Mouse (Mus musculus) thymus, adult 18-20 months (tissue): ENCODE measurements at regions not wholly inside any gene's neighbourhood (a gene's known extent, or its start where the extent isn't known, plus 50 kb on each side); places are given as distances from the start of the nearest gene placed in this dataset.

Experiments
- DNase-seq, 2 experiments: peaks; one replicate each; pipeline ENCODE4 v3.0.0; 2022; ENCODE audit warnings: mixed read lengths in 2 of 2

- DNase-seq, result no peak
Observed at GRCm38 (mm10) chr2:174848981-174849681, 88.7 kb downstream of the Edn3 start.

- DNase-seq, result no peak
Observed at GRCm38 (mm10) chr2:174850860-174851259, 90.4 kb downstream of the Edn3 start.

GRCm38 (mm10) chr2:174851525-174852330 lies 91.3 kb downstream of the Edn3 start:
- DNase-seq, result peak; percentile 11 to 19

GRCm38 (mm10) chr2:174853786-174854185 lies 93.4 kb downstream of the Edn3 start:
- DNase-seq, result no peak

- DNase-seq, result no peak
Observed at GRCm38 (mm10) chr2:174855548-174855947, 95.1 kb downstream of the Edn3 start.

- no peak for DNase-seq
Observed at GRCm38 (mm10) chr2:174856135-174856534, 95.7 kb downstream of the Edn3 start.

- peak; percentile 5 to 13 for DNase-seq
Observed at GRCm38 (mm10) chr2:174858011-174858834, 97.8 kb downstream of the Edn3 start.

GRCm38 (mm10) chr2:174858835-174859215 lies 98.4 kb downstream of the Edn3 start:
- DNase-seq, result no peak

- DNase-seq, result no peak
Observed at GRCm38 (mm10) chr2:174859533-174859932, 99.1 kb downstream of the Edn3 start.

- no peak for DNase-seq
Observed at GRCm38 (mm10) chr2:174864657-174865056, 104.2 kb downstream of the Edn3 start.

GRCm38 (mm10) chr2:174866546-174866945 lies 106.1 kb downstream of the Edn3 start:
- DNase-seq, result no peak

GRCm38 (mm10) chr2:174867397-174867796 lies 107.0 kb downstream of the Edn3 start:
- no peak for DNase-seq

- DNase-seq, result no peak
Observed at GRCm38 (mm10) chr2:174868186-174868585, 107.8 kb downstream of the Edn3 start.

GRCm38 (mm10) chr2:174868743-174869369 lies 108.4 kb downstream of the Edn3 start:
- no peak for DNase-seq

- no peak for DNase-seq
Observed at GRCm38 (mm10) chr2:174870284-174870683, 109.9 kb downstream of the Edn3 start.

- peak in 1 of 2 experiments; percentile 28 for DNase-seq
Observed at GRCm38 (mm10) chr2:174871225-174871624, 110.8 kb downstream of the Edn3 start.

GRCm38 (mm10) chr2:174871844-174872243 lies 111.4 kb downstream of the Edn3 start:
- DNase-seq, result no peak

GRCm38 (mm10) chr2:174876886-174877285 lies 116.5 kb downstream of the Edn3 start:
- DNase-seq, result no peak

- no peak for DNase-seq
Observed at GRCm38 (mm10) chr2:174878979-174879378, 118.6 kb downstream of the Edn3 start.

GRCm38 (mm10) chr2:174880659-174881058 lies 120.2 kb downstream of the Edn3 start:
- DNase-seq, result no peak

- no peak for DNase-seq
Observed at GRCm38 (mm10) chr2:174884232-174885225, 124.1 kb downstream of the Edn3 start.
